Mouse (Mus musculus) hindbrain, embryonic 11.5 days (tissue): ENCODE measurements around the gene Pnpla3. TPM values are rescaled to one million over a fixed set of nuclear protein-coding genes. Genes with fewer than 3 reads are reported as not detected.

ENCODE experiments used
- ATAC-seq: fragments of 200-750 bp; cut with Nextera tagmentation; 2 replicates; pipeline ENCODE4 v1.8.0; 2017; ENCODE audit warnings: mild to moderate bottlenecking, moderate TSS enrichment, moderate library complexity; ENCODE audit not compliant: low FRiP score
- DNase-seq: peaks from one replicate; pipeline ENCODE4 v3.0.0-alpha.2; 2015; ENCODE audit warnings: low spot score
- H3K27ac ChIP-seq: fragments of 300-500 bp; sonication (generic); 2 replicates; pipeline ENCODE4 v1.5.1; 2014; ENCODE audit warnings: mild to moderate bottlenecking, low read depth, low read length
- H3K27me3 ChIP-seq: fragments of 300-500 bp; sonication (generic); 2 replicates; pipeline ENCODE4 v1.6.1; 2014; ENCODE audit warnings: mild to moderate bottlenecking, low read length, moderate library complexity, mixed read lengths; ENCODE audit not compliant: control insufficient read depth, insufficient read depth
- H3K36me3 ChIP-seq: fragments of 300-500 bp; sonication (generic); 2 replicates; pipeline ENCODE4 v1.6.1; 2014; ENCODE audit warnings: mild to moderate bottlenecking, low read length, moderate library complexity, mixed read lengths; ENCODE audit not compliant: control insufficient read depth, insufficient read depth
- H3K4me1 ChIP-seq: fragments of 300-500 bp; sonication (generic); replicated peaks from 2 replicates; pipeline ENCODE4 v1.6.1; 2014; ENCODE audit warnings: low read length, mixed read lengths; ENCODE audit not compliant: control insufficient read depth, insufficient read depth
- H3K4me2 ChIP-seq: fragments of 300-500 bp; sonication (generic); replicated peaks from 2 replicates; pipeline ENCODE4 v1.6.1; 2014; ENCODE audit warnings: mild to moderate bottlenecking, low read depth, low read length
- H3K4me3 ChIP-seq: fragments of 300-500 bp; sonication (generic); 2 replicates; pipeline ENCODE4 v1.5.1; 2014; ENCODE audit warnings: low read depth, low read length
- H3K9ac ChIP-seq: fragments of 300-500 bp; sonication (generic); 2 replicates; pipeline ENCODE4 v1.6.1; 2014; ENCODE audit warnings: low read depth, low read length
- H3K9me3 ChIP-seq: fragments of 300-500 bp; sonication (generic); 2 replicates; pipeline ENCODE4 v1.6.1; 2016; ENCODE audit warnings: low read length; ENCODE audit not compliant: control insufficient read depth
- WGBS: fragments of 180-500 bp; shearing (Covaris S2); extraction: QIAGEN DNeasy Blood & Tissue Kit; methylation state at CpG from one replicate; pipeline ENCODE4 v1.1.7; 2014; 5-methylcytosine and 5-hydroxymethylcytosine counted together
- polyA plus RNA-seq: library from polyadenylated mRNA; unstranded; fragments of >200 nt; fragmentation: Nextera tagmentation; extraction: Ambion mirVana; gene quantifications from 2 replicates; pipeline ENCODE4 v1.2.1, GENCODE M21; 2014

Pnpla3 gene
- polyA plus RNA-seq, 1 experiment from 2014 or later: 1.4 TPM

DNA sequence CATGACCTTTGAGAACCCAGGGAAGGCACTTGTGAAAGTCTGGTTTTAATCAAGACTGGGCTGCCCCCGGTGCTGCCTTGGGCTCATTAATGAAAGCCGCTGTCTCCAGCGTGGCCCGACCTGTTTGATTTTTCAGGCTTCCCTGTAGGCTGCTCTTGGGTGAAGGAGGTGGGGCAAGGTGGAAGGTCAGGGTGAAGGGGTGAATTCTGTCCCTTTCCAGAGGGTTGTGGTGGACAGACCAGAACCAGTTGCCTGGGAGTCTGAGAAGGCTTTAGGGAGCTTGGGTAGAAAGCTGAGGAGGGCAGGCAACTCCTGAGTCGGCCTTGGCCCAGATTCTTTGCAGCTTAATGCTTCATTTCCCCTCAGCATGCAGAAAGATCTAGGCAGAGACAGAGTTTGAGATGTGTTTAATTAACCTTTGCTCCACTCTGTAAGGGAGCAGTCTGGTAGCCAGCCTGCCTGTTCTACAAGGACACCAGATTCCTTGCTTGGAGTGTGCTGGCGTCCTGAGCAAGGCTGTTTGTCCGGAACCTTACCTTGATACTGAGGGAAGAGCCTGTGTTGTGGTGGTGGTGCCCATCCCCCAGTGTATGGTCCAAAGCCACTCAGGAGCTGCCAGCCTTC, 48.9 kb downstream of the Pnpla3 start:
- DNase-seq (no peak), ATAC-seq (no peak)
- H3K9ac ChIP-seq: no peak overlapping the region

DNA sequence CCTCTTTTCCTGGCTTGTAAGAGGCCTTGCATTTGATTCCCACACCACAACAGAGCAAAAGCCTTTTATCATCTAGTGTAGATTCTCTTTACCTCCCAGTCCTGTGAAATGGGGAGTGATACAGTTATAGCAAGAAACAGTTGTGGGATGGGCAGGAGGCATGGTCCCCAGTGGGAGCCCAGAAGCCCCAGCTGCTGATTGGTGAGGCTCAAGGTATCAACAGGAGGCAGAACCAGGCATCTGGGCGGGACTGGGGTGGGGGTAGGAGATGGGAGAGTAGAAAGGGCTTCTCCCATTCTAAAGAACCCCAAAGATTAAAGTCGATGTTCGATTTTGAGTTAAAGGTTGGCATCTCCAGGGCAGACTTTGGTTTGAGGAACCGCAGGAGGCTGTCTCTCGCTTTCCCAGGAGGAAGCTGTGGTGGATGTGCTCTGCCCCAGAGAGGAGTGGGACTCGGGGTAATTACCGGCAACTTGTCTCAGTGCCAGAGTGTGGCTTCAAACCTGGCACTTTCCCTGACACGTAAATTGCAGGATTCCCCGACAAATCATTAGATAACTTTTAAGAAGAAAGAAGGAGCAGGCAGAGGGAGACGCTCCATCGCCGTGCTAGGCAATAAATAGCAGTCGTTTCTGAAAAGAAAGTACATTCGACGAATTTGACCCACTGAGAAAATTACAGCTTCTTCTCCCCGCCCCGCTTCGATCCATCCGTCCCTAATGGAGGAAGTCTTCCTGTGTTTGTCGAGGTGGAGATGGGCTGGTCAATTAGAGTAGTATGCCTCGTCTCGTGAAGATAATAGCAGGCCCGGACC, 50.5 kb downstream of the Pnpla3 start:
- DNase-seq: no peak
- H3K4me2 ChIP-seq: no peak overlapping the region
- no peaks in the 10 kb centered on the region for H3K27me3 ChIP-seq
- ATAC-seq: peak; percentile 68
- H3K9me3 ChIP-seq: no peaks in the 10 kb centered on the region
- H3K4me3 ChIP-seq: no peak overlapping the region
- H3K9ac ChIP-seq: no peak overlapping the region
- no peaks in the 10 kb centered on the region for H3K36me3 ChIP-seq
- WGBS: 30% methylated on average over 23 of the region's 23 CpGs
- peaks cover 9% of the 10 kb centered on the region for H3K4me1 ChIP-seq
- peak overlapping the region; percentile 67 for H3K27ac ChIP-seq

More for the DNA sequence above, 48.9 kb downstream of the Pnpla3 start:
- H3K4me1 ChIP-seq: peaks cover 9% of the 10 kb centered on the region
- H3K27me3 ChIP-seq: no peaks in the 10 kb centered on the region
- no peak overlapping the region for H3K4me2 ChIP-seq
- H3K27ac ChIP-seq: no peak overlapping the region
- WGBS: 26% methylated on average over 7 of the region's 7 CpGs
- H3K36me3 ChIP-seq: no peaks in the 10 kb centered on the region
- no peaks in the 10 kb centered on the region for H3K9me3 ChIP-seq
- H3K4me3 ChIP-seq: no peak overlapping the region

DNA sequence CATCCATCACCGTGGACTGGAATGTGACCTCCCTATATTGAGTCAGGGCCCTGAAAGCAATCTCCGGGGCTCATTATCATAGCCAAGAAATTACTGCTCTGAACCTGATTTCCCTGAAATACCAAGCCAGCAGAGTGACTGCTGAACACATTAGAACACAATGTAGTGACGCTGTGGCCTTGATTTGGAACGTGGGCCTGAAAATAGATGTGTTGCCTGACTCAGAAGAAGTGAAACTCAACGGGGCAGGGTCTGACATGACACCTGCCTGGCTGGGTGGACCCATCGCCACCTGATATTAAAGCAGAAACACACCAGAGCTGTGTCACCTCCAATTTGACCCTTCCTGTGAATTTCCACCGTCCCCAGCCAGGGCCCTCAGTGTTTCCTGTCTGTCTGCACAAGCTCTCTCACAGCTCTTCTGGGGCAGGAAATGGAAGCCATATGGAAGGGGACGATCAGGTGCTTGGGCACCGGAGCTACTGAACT, 51.2 kb downstream of the Pnpla3 start:
- WGBS: 29% methylated on average over 9 of the region's 9 CpGs
- DNase-seq: peak; percentile 55
- peak overlapping the region; percentile 67 for H3K27ac ChIP-seq
- no peaks in the 10 kb centered on the region for H3K27me3 ChIP-seq
- H3K9ac ChIP-seq: no peak overlapping the region
- no peaks in the 10 kb centered on the region for H3K36me3 ChIP-seq
- H3K4me3 ChIP-seq: no peak overlapping the region
- peaks cover 12% of the 10 kb centered on the region for H3K4me1 ChIP-seq
- ATAC-seq: 0 out of 2 replicates have a peak, but pooled peaks have one; percentile 5
- H3K9me3 ChIP-seq: no peaks in the 10 kb centered on the region
- no peak overlapping the region for H3K4me2 ChIP-seq

DNA sequence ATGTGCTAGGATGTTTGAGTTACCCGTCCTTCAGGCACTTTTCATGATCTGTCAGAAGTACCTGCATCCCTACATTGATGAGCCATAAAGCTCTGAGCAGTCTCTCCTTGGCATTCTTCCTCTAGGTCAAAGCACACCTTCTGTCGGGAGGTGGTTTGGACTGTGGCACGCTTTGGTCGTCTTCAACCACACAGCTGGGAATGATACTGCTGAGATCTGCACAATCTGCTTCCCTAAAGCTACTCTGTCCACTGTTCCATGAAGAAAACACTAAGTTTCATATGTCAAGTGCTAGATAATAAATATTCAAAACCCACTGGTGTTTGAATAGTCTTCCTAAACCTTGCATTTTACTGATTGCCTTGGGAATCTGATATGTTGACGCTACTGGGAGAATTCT, 53.9 kb downstream of the Pnpla3 start:
- DNase-seq: no peak
- Histone ChIP-seq H3K27ac (no peak overlapping the region), H3K9ac (no peak overlapping the region), H3K4me2 (no peak overlapping the region), H3K4me1 (peaks cover 15% of the 10 kb centered on the region), H3K4me3 (no peak overlapping the region), H3K9me3 (no peaks in the 10 kb centered on the region), H3K36me3 (no peaks in the 10 kb centered on the region), H3K27me3 (no peaks in the 10 kb centered on the region)
- no peak for ATAC-seq
- 82% methylated on average over 5 of the region's 5 CpGs for WGBS

DNA sequence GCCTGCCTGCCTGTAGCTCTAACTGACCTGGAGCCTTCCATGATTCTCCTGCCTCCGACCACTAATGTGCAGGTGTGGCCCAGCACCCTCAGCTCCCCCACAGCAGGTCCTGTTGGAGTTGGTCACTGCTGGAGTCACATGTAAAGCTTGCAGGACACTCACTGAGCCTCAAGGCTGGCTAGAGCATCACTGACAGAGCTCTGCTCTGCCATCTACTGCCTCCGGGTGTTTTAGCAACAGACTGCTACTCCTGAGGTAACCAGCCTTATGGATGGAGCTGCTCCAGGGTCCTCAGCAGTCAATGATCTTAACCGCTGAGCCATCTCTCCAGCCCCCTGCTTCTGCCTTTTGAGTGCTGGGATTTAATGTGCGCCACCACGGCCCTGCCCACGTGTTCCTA, 55.8 kb downstream of the Pnpla3 start:
- H3K9ac ChIP-seq: no peak overlapping the region
- H3K4me2 ChIP-seq: no peak overlapping the region
- no peak for DNase-seq
- no peak overlapping the region for H3K4me3 ChIP-seq
- no peaks in the 10 kb centered on the region for H3K27me3 ChIP-seq
- 25% methylated on average over 6 of the region's 6 CpGs for WGBS
- ATAC-seq: no peak
- no peaks in the 10 kb centered on the region for H3K9me3 ChIP-seq
- peaks cover 8% of the 10 kb centered on the region; the same call in 1 of the 2 replicates for H3K4me1 ChIP-seq
- 0 out of 2 replicates have a peak overlapping the region, but pooled peaks have one; percentile 2 for H3K27ac ChIP-seq
- no peaks in the 10 kb centered on the region for H3K36me3 ChIP-seq

DNA sequence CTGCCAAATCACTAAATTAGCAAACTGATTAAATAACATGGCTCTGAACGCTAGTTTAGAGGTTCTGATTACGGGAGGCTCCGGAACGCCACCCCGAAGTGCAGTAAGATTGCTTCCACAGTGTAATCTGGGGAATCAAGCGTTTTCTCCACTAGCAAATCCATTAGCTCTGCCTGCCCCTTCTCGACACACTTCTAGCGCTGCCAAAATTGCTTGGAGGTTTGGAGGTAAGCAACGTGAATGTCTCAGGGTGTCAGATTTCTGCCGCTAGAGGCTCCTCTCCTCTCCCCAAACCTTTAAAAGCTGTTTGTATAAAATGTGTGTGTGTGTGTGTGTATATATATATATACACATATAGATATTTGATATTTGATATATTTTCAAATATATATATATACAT, 57.1 kb downstream of the Pnpla3 start:
- 51% methylated on average over 10 of the region's 10 CpGs for WGBS
- Histone ChIP-seq H3K9me3 (no peaks in the 10 kb centered on the region), H3K4me2 (no peak overlapping the region), H3K36me3 (no peaks in the 10 kb centered on the region), H3K27ac (no peak overlapping the region), H3K27me3 (no peaks in the 10 kb centered on the region; the same call in 1 of the 2 replicates), H3K9ac (no peak overlapping the region), H3K4me1 (peaks cover 8% of the 10 kb centered on the region; the same call in 1 of the 2 replicates), H3K4me3 (no peak overlapping the region)
- no peak for DNase-seq
- no peak for ATAC-seq

DNA sequence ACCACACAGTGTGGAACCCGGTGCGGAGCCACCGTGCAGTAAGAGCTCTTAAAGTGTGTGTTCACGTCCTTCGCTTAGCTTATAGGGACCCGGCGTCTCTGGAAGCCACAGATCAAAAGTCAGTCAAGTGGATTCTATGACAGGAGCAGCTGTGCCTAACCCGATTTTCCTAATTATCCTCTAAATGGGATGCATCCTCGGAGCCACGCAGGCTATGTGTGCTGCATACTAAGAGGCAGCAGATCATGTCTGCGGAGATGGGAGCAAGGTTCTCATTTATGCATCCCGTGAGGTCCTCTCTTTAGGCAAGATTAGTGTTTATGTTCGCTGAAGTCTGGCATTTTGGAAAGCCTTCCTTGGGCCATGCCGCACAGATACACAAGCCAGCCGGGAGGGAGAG, 59.3 kb downstream of the Pnpla3 start:
- Histone ChIP-seq H3K27ac (peak overlapping the region; percentile 68), H3K9me3 (no peaks in the 10 kb centered on the region), H3K4me2 (no peak overlapping the region), H3K4me1 (peaks cover 19% of the 10 kb centered on the region), H3K27me3 (peaks cover 2% of the 10 kb centered on the region; the same call in 1 of the 2 replicates), H3K4me3 (no peak overlapping the region), H3K9ac (no peak overlapping the region), H3K36me3 (no peaks in the 10 kb centered on the region)
- WGBS: 52% methylated on average over 15 of the region's 15 CpGs
- ATAC-seq: peak; percentile 67
- DNase-seq: peak; percentile 70

DNA sequence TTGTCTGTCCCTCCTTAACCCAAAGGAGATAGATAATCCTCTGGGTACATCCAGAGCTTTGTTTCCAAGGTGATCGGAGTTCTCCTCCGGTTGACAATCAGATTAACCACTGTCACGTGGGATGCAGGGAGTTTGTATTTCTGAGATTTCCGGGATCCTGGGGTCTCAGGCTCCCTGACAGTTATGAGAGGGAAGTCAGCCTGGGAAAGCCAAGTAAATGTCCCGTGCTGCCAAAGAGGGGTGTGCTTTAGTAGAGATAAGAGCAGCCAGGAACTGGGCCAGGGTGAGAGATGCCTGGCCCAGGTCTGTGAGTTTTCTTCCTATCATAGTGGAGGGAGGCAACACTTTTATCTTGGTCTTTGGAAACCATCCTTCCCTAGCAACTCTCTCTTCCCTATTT, 63.0 kb downstream of the Pnpla3 start:
- ATAC-seq: no peak
- H3K4me1 ChIP-seq: peaks cover 19% of the 10 kb centered on the region
- H3K9ac ChIP-seq: peak overlapping the region; percentile 65

More for the DNA sequence above, 63.0 kb downstream of the Pnpla3 start:
- Histone ChIP-seq H3K4me3 (no peak overlapping the region), H3K9me3 (no peaks in the 10 kb centered on the region), H3K27me3 (peaks cover 2% of the 10 kb centered on the region; the same call in 1 of the 2 replicates), H3K4me2 (peak overlapping the region; percentile 93), H3K36me3 (no peaks in the 10 kb centered on the region), H3K27ac (peak overlapping the region; percentile 64)
- 16% methylated on average over 5 of the region's 5 CpGs for WGBS
- DNase-seq: no peak
